Mouse (Mus musculus) B cell, adult 2 months (primary cell): ENCODE measurements around the gene Tsku.

Experiments
- DNase-seq, 2 experiments: peaks; one replicate each; pipeline ENCODE4 v3.0.0; 2022

Tsku gene

DNA sequence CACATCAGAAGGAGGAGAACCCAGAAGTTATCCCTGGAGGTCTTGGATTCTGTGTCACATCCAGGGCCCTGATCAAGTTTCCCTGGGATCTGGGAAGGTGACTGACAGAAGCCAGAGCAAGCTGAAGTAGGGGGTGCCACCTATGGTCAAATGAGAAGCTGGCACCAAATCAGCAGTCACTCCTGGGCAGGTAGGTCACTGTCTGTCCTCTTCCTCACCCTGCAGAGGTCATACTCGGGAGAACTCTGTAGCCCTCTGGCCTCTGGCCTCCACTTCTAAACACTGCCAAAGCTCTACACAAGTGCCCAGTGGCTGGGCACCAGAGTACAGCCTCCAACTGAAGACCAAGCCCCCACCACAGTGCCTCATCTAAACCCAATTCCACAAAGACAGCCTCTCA lies 3.1 kb downstream of the Tsku start:
- no peak for DNase-seq

DNA sequence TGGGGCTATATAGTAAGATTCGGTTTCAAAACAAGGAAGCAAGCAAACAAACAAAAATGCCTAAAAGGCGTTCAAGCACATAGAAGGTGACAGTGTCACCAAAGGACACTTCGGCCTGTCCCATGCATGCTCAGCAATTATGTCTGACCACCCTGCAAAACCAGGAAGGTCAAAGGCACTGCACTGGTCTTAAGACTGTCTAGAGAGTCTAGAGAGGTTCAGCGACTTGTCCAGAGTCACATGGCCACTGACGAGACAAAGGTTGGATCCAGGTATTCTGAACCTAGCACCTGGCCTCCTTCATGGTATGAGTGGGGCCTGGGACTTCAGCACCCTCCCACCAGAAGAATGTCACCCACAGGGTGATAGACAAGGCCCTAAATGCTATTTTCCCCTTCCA lies 3.8 kb downstream of the Tsku start:
- DNase-seq, result no peak

- DNase-seq, result no peak
Measured at GRCm38 (mm10) chr7:98354921-98355310, 6.2 kb downstream of the Tsku start.

DNA sequence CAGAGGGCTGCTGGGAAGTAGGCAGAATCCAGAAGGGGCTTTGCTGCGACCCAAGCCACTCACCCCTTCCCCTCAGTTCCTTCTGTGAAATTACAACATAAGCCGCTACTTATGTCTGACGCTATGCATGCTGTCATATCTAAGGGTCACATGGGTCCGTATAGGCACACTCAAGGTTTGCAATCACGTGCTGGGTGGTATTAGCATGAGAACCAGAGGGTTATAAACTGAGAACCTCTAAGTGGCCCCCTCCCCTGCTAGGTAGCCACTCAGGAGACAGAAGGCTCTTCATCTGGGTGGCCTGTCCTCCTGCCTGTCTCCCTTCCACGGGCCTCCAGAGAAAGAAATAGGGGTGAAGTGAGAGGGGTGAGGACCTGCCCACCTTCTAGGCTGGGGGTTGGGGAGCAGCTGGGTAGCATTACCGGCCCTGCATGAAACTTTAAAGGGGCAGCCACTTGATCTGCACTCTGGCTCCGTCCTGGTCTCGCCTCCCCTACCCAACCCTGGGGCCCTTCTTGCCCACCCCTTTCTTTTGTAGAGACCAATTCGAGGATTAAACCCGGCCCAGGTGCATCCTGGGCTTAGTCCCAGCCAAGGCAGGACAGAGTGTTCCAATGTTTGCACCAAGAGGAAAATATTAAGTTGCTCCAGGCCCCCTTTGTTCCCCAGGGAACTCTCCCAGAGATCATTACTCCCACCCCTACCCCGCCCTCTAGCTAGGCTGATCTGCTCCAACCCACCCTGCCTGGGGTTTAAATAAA lies 6.8 kb downstream of the Tsku start:
- no peak for DNase-seq

DNA sequence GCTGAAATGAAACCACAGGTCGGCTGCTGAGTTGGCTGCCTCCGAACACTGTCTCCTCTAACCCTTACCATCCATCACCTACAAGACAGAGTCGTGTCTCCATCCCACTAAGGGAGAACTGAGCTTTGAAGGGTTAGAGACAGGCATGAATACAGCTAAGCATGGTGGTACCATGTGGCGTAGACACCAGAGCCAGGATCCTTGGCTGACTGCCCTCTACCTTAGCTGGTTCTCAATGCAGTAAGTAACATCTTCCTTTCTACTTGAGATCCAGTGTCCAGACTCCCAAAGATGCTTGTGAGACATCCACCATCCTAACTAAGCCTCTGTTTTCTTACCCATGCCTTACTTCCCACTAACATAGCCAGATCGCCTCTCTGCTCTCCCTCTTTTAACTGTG lies 7.5 kb downstream of the Tsku start:
- DNase-seq, result no peak

GRCm38 (mm10) chr7:98351523-98351922 lies 9.6 kb downstream of the Tsku start:
- no peak for DNase-seq

GRCm38 (mm10) chr7:98349821-98350220 lies 11.3 kb downstream of the Tsku start:
- no peak for DNase-seq

DNA sequence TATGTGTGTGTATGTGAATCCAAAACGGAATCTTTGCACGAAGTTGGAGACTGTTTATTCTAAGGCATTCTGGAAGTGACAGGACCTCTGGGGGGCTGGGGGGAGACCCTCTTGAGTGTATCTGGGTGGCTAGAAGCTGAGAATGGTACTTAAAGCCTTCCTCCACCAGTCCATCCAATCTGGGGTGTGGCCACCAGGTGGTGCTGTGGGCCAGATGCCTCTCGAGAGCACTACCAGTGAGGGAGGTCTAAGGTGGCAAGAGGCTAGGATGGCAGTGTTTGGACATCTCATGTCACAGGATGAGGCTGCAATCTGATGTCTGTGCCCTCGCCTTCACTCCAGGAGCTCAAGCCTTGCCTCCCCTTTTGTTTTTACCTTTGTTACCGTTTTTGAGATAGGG lies 12.0 kb downstream of the Tsku start:
- peak; percentile 86 to 87 for DNase-seq

- peak; percentile 77 to 79 for DNase-seq
Measured at GRCm38 (mm10) chr7:98348043-98348442, 13.1 kb downstream of the Tsku start.

DNA sequence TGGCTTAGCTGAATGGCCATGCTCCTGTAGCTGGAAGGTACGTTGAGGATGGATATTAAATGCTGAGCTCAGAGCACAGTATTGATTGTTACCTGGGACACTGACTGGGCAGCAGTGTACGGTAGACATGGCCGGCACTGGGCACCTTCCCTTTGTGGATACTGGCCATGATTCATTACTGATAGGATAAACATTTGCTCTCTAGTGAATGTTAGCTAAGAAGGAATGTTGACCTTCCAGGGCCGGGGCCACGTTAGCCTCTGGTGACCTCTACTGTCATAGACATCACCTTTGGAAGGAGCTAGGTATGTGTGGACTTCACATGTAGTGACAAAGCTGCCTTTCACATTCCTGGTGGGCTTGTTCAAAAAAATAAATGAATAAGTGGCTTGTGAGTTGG lies 13.7 kb downstream of the Tsku start:
- DNase-seq, result no peak

GRCm38 (mm10) chr7:98345036-98345435 lies 16.1 kb downstream of the Tsku start:
- DNase-seq, result no peak

GRCm38 (mm10) chr7:98344361-98344760 lies 16.8 kb downstream of the Tsku start:
- DNase-seq, result peak; percentile 66 to 70

DNA sequence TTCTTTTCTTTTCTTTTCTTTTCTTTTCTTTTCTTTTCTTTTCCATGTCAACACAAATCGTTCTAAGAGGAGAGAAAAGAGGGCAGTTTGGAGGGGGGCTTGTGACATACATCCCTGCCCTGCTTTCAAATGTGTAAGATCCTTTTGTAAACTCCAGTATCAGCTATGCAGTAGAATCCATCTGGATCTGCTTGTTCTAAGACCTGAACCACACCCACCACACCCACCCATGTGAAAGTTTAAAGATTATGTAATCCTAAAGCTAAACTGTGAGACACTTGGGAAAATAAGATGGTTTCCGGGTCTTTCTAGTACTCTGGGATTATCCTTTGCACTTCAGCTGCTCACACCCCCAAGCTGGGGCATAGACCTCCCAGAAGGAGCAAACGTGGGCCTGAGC lies 18.9 kb downstream of the Tsku start:
- no peak for DNase-seq

GRCm38 (mm10) chr7:98341475-98341874 lies 19.7 kb downstream of the Tsku start:
- peak; percentile 82 to 84 for DNase-seq

- DNase-seq, result no peak
Measured at GRCm38 (mm10) chr7:98340343-98340742, 20.8 kb downstream of the Tsku start.

GRCm38 (mm10) chr7:98333987-98334386 lies 27.1 kb downstream of the Tsku start:
- no peak for DNase-seq

- DNase-seq, result no peak
Measured at GRCm38 (mm10) chr7:98333507-98333906, 27.6 kb downstream of the Tsku start.

- no peak for DNase-seq
Measured at GRCm38 (mm10) chr7:98332678-98333397, 28.3 kb downstream of the Tsku start.

- no peak for DNase-seq
Measured at GRCm38 (mm10) chr7:98331932-98332331, 29.2 kb downstream of the Tsku start.

GRCm38 (mm10) chr7:98330375-98331002 lies 30.6 kb downstream of the Tsku start:
- no peak for DNase-seq

GRCm38 (mm10) chr7:98329651-98330374 lies 31.3 kb downstream of the Tsku start:
- DNase-seq, result no peak

GRCm38 (mm10) chr7:98328311-98328710 lies 32.8 kb downstream of the Tsku start:
- DNase-seq, result no peak

- DNase-seq, result no peak
Measured at GRCm38 (mm10) chr7:98326051-98326450, 35.1 kb downstream of the Tsku start.
